Mouse (Mus musculus) ovary, postnatal 36 days (tissue): ENCODE results near the gene Rerg.
A peak's percentile ranks its signal among the peaks of the same experiment; 100 is the strongest.

Experiments
- DNase-seq: peaks from one replicate; pipeline ENCODE4 v3.0.0; 2022; ENCODE audit warnings: low spot score, mixed read lengths

Rerg gene

DNA sequence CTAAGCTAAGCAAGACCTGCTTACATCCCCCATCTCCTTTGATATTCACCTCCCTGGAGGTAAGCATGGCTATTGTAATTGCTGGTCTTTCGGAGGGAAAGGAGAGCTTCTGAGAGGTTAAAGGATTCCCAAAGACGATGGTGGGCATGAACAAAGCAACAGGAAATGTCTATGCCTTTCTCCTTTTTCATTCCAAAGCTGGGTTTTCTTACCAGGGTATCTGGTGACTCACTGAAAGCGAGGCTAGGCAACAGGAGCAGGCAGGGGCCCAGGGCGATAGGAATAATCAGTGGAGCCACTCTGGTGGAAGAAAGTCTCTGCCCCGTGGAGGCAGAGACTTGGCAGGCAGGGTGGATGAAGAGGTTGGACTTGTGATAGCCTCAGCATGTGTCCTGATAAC is at the start of gene Rerg:
Gene Rerg (minus strand): TSS at position 272 of the 400 bp plus-strand sequence.
- DNase-seq = no peak

DNA sequence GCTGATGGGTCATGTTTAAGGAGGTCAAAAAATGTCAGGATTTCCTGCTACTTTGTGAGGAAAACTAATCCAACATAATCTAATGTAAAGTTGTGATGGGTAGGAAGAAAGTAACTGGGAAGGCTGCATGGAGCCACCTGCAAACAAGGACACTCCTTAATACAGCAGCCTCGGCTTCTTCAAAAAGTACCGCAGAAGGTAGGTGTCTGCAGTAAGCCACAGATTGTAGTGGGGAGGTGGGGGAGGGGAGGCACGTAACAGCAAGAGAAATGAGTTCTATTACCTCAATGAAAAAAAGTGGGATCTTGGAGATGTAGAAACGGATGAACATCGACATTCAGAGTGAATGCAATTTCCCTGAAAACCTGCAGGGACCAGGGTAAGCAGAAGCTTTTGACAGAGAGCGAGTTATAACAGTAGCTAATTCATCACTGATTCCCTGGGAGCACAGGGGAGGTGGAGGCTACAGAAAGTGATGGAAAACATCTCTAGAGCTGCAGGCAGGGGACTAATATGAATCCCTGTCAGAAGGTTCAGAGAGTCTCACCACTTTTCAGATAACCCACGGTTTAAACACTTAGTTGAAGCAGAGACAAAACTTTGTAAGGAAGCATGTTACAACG is 47.7 kb upstream of the Rerg start:
- no peak for DNase-seq

DNA sequence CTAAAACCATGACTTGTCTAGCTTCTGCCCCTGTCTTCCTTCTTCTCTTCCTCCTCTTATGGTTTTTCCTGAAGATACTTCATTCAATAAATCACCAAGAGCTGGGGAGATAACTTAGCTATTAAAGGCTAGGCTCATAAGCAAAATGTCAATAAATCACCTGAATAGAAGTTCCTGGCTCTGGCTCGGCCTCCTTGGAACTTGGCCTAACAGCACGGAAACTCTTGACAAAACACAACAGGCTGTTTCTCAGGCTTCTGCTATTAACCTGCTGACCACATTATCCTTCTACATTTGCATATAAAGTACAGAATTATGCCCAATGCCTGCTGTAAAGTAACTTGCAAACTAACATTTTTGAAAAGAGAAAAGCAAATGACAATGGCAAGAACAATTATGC is 41.1 kb upstream of the Rerg start:
- DNase-seq = no peak

GRCm38 (mm10) chr6:137210991-137211390 is 40.7 kb upstream of the Rerg start:
- DNase-seq = no peak

DNA sequence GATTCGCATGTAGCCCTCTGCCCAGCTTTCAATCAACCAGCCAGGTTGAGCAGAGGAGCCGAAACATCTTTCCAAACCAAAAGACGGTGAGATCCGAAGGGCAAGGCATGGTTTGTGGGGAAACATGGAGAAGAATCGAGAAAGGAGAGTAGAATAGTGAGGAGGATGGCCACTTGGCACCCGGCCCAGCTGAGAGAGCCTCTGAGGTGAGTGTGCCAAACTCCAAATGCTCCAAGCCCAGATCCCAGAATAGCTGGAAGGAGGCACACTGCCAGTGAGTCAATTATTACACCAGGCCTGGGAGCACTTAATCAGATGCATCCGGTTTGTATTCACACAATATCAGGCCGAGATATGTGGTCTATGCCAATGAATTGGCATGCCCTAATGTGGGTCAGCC is 39.7 kb upstream of the Rerg start:
- DNase-seq = peak; percentile 17

DNA sequence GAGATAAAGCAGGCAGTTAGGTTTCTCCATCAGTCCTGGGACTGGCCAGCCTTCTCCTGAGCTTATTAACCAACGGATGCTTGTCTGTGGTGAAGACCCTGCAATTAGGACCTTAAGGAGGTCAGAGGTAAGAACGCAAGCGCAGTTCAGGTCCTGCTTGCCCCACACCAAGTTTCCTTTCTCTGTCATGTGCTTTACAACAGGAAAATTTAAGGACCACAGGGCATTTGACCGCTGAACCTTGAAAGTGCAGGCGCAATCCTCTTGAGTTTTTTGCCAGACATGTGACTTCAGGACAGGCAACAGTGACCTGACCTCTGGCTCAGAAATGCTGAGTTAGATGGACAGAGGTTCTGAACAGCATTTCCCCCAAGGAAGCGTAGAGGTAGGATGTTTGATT is 36.8 kb upstream of the Rerg start:
- DNase-seq = no peak

- DNase-seq = no peak
Observed at GRCm38 (mm10) chr6:137205662-137206400, 35.5 kb upstream of the Rerg start.

- no peak for DNase-seq
Observed at GRCm38 (mm10) chr6:137202661-137203060, 32.4 kb upstream of the Rerg start.

DNA sequence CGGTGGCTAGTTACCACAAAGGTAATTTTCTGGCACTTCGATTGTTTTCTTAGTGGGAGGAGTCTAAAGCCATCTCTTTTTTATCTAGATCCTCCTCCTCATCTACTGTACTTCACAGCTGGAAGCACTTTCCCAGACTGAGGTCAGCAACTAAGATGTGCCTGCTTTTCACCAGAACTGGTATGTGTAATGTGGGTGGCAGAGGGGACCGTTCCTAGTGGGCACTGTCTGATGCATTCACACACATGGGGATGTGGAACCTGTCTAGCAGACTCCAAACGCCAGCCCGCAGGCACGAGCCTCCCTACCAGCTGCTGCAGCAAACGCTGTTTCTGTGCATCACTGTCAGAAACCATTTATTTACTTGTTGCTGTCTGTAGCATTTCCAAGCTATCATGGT is 31.3 kb upstream of the Rerg start:
- no peak for DNase-seq

GRCm38 (mm10) chr6:137201166-137201565 is 30.9 kb upstream of the Rerg start:
- no peak for DNase-seq

DNA sequence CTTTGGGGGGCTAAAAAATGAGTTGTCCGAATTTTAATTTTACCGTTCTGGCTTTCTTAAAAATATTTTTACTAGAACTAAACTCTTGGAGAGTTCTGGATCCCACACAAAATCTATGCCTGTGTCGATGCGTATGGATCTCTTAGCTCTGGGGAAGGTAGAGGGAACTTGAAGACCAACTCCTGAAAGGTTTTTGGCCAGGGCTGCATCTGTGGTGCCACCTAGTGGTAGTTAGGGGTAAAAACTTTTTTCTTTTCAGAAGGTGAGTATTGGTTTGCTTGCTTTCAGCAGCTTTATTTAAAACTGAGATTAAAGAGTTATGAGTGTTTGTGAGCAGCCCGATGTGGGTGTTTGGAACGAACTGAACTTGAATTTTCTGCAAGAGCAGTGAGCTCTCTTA is 21.8 kb upstream of the Rerg start:
- no peak for DNase-seq

- no peak for DNase-seq
Observed at GRCm38 (mm10) chr6:137191026-137191425, 20.7 kb upstream of the Rerg start.

DNA sequence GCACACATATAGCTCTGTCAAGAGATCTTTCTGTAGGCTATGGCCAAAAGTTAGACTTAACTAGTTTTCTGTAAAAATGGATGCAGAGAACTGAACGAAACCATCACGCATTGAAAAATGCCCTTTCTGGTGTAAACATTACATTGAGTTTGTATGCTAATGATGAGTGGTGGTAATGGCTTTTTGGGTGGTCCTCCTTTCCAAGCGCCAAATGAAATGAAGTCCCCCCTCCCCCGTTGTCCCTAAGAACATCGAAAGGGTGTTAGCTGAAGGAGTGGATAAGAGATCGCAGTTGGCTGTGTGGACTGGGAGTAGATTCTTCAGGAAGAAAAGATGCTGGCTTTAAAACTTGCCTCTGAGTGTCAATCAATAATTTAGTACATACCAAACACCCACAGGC is 20.3 kb upstream of the Rerg start:
- no peak for DNase-seq

GRCm38 (mm10) chr6:137188375-137188926 is 18.2 kb upstream of the Rerg start:
- no peak for DNase-seq

GRCm38 (mm10) chr6:137187426-137187825 is 17.1 kb upstream of the Rerg start:
- no peak for DNase-seq

DNA sequence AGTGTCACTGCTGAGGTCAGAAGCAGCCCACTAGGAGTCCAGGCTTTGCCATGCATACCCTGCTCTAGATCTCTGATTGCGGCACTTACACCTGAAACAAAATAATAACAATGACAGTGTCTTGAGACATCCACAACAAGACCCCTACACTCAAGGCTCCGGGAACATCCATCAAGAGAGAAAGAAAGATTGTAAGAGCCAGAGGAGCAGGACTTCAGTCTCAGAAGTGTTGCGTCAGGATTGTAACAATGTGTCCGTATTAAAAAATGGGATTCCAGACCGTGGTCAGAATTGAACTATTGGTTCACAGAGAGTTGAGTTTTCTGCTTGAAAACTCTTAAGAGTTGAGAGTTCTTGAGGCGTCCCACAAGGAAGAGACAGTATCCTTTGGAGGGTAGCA is 10.3 kb upstream of the Rerg start:
- DNase-seq = no peak

- DNase-seq = no peak
Observed at GRCm38 (mm10) chr6:137180115-137180514, 9.8 kb upstream of the Rerg start.

GRCm38 (mm10) chr6:137179026-137179425 is 8.7 kb upstream of the Rerg start:
- no peak for DNase-seq

- no peak for DNase-seq
Observed at GRCm38 (mm10) chr6:137170646-137171045, 349 bp upstream of the Rerg start.

DNA sequence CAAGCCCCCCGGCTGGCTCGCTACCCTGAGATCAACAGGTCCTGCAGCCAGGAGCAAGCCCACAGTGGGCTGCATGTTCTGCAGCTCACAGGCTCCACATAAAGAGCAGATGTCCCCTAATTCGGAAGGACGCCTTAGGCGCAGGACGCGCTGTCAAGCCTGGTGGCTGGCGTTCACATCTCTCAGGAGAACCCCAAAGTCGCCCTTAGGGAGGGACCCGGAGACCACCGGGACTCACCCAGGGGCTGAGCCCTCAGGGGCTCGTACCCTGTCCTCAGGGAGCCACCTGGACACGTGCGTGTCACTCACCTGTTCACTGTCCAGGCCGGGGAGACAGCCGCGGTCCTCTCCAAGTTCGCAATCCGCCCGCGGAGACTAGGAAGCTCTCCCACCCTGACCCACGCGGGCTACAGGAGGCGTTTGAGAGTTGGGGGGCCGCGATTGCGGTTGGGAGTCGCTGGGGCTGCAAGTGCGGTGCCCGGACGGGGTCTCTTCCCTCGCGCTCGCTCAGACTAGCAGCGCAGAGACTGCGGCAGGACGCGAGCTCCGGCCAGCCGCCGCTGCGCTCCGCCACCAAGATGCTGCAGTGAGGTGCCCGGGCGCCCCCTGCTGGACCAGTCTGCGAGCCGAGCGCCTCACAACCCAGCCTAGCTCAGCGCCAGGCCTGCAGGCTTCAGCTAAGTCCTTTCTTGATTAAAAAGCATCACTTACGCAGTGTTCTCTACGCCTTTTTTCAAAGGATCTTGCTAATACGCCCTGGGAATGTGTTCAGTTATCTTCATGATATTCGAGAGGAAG is 927 bp downstream of the Rerg start:
- DNase-seq = peak; percentile 95

DNA sequence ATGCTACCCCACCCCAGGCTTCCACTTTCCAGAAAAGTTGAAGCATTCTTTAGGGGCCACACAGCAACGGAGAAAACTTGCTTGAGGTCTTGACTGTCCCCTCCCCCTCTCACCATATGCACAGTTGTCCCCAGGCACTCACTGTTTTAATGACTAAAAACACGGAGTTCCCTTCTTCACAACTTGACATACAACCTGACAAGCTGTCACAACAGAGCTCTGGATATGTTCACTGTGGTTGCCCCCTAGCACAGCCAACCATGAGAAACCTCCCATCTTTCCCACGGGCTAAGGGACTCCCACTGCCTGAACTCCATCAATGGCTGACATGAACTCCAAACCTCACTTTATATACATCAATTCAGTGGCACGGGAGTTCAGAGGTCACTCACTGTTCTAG is 3.5 kb downstream of the Rerg start:
- DNase-seq = no peak

DNA sequence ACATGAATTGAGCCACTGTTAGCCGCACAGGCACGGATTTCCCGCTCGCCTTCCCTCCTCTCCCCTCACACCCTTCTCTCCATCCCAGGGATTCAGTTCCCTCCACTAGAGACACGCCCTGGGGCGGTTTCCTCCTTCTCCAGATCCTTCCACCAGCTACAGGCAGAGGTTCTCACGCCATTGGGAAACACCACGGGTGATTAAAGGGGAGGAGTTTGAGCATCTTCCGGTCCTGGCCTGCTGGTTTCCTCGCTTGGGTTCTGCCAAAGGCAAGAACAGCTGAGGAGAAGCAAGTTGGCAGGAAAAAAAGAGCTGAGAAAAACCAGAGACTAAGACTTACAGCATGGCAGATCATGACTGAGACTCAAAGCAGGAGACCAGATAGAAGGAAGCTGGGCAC is 6.7 kb downstream of the Rerg start:
- no peak for DNase-seq

DNA sequence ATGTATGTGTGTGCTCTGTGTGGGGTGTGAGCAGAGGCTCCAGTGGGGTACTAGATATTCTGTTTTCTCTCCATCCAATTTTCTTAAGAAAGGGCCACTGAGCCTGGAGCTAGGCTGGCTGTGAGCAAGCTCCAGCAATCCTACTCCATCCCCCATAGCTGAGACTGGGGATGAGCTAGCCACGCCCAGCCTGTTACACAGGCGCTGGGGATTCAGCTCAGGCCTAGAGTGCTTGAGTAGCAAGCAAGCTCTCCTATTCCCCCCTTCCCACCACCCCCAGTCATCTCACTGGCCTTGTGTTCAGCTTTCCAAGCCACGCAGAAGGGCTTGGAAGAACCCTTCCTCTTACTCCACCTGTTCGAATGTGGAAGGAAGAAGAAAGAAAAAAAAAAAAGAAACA is 7.2 kb downstream of the Rerg start:
- no peak for DNase-seq
